Mouse (Mus musculus): ENCODE data around the gene Mrps18b. TPM values are rescaled to one million over a fixed set of nuclear protein-coding genes. Genes with fewer than 3 reads are reported as not detected.

The Mrps18b gene
- polyA plus RNA-seq, 1 experiment = 131 TPM

DNA sequence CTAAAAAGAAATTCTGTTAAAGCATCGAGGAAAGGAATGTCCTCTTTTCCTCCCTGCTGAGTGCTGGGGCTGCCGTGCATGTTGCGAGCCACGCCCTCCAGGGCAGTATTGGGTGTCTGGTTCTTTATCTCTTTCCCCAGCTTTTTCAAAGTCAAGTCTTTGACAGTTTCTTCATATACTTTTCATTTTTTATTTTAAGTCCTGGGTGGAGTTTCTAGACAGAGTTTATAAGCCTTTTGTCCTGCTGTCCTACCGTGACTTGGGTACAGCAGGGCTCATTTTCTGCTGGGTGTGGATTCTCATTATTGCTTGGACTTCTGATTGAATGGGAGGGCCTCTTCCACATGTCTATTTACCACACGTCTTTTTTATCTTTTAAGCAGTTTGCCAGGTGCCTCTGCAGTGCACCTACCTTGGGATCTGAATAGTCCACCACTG lies 3.7 kb upstream of the Mrps18b start:
- 15% methylated on average over 6 of the region's 6 CpGs for WGBS
- DNase-seq (ENCODE audit: low read depth, low spot score) = no peak

DNA sequence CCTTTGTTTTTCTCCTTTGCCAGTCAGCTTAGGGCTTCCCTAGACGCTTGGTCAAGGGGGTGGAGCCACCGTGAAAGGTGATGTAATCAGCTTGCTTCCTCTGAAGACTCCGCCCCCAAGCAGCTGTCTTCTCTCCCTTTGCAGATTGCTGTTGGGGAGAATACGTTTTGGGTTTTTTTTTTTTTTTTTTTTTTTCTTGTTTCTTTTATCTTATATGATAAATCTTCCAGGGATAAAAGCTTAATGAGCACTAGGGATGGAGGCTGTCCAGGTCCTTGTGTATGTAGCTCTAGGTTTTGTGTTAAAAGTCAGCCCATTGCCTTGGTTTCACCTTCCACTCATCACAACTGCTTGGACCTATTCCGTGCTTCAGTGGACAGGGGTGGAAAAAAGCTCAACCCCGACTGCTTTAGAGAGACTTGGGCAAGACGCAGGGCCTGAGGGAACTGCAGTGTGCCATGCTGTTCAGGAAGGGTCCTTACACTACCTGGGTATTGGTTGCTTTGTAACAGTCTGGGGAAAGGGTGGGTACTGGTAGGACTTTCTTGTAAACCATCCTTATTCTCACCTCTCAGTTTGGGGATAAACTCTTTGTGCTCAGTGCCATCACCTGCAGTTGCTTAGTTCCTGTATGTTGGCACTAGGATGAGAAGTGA lies 3.0 kb upstream of the Mrps18b start:
- 4% methylated on average over 7 of the region's 7 CpGs for WGBS
- DNase-seq (ENCODE audit: low read depth, low spot score) = peak; percentile 97

DNA sequence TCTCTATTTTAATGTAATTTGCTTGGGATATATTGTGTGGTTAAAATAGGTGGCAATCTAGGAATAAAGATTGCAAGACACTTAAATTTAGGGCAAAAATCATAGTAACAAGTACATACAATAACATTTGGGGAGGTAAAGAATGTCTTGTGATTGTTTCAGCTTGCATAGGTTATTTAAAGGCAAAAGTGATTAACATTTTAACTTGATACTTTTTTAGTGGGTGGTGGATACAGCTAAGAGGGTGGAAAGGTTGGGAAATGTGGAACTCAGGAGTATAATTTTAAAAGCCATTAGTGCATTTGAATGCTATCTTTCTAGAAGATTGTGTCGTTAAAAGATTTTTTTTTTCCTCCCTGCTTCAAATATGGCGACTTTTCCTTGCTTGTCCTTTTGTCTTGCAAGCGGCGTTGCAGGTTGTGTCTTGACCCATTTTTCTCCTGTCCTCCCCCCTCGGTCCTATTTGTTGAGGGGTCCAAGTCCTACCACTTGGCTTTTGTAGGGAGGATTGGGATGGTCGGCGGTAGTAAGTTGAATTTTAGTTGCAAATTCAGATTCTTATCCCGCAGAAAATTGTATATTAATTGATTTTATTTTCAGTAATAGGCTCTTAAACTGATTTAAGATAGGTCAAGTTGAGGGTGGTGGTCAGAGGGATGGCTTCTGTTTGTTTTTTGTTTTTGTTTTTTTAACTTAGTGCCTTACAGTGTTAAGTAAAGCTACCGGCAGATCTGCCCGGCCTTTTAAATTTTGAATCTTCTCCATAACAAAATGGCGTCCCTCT lies 2.3 kb upstream of the Mrps18b start:
- 0% methylated on average over 11 of the region's 11 CpGs for WGBS
- peak; percentile 33 for DNase-seq (ENCODE audit: low read depth, low spot score)

DNA sequence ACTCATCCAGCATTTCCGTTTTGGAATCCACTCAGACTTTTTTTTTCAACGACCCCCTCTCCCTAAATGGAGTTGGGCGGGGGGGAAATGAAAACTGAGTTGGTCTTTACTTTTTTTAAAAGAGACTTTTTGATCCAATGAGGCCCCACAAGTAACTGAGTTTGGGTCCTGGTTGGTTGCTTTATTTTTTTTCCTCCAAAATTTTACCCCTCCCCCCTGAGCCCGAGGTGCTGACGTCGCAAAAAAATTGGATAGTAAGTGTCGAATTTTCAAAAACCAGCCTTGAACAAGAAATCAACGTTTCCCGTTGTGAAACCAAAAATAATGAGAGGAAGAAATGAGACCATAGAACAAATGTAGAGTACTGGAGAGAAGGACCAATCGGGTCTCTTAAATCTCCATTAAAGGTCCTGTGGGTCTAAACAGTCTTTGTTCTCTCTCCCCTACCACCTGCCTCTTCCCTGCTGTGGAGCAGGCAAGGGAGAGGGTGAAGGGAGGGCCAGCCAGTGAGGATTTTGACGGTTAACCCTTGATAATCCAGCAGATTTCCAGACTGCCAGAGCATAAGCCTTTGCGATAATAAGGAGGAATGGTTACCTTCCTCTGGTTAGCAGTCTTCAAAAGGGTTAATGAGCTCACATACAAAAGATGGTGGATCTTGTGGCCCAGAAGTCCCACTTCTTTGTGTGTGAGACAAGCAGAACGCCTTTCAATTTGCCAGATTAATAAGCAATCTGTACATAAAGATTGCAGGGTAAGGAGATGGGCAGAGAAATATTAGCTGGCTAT lies 1.5 kb upstream of the Mrps18b start:
- WGBS = 0% methylated on average over 13 of the region's 13 CpGs
- DNase-seq (ENCODE audit: low read depth, low spot score) = no peak

DNA sequence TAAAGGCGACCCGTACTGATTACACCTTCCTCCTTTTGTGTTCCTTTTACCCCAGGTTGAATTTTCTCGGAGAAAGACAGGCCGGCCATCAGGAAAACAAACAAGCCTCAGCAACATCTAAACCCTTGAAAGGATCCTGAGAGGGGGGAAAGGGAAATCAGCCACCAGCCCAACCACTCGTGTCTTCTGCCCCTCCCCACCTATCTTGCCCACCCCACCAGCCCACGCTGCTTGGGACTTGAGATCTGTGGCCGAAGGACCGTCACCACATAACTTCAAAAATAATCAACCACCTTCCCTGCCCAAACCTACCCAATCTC lies 914 bp upstream of the Mrps18b start:
- no peak for DNase-seq (ENCODE audit: low read depth, low spot score)
- under 1% methylated on average over 8 of the region's 8 CpGs for WGBS

DNA sequence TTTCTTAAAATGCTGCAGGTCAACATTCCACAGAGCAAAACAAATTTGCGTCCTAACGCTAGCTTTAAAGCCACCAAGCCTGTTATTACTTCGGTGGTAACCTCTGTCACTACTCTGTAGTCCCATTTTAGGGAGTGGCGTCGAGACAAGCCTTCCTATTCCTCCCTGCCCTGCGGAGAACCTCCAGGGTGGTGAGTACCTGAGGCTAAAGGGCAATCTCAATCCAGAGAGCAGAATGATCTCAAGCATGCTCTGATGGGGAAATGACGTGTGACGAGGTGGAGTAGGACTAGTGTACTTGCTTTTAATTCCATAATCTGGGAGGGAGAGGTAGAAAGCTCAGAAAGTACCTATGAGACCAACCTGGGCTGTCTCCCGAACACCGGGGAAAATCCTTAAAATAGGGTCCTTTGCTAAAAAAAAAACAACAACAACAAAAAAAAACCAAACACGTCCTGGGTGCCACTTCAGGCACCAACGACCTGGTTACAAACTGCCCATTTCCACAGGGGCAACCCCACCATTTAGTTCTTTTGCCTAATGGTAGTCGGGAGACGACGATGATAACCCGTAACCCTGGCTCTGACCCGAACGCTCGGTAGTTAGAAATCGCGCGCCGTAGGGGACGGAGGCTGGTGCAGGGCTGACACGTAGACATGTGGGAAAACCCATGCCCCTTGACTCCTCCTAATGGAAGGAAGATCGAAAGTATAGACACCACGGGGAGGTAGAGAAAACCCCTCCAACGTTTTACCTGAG lies 472 bp downstream of the Mrps18b start:
- peak; percentile 82 for DNase-seq (ENCODE audit: low read depth, low spot score)
- WGBS = 1% methylated on average over 28 of the region's 28 CpGs

DNA sequence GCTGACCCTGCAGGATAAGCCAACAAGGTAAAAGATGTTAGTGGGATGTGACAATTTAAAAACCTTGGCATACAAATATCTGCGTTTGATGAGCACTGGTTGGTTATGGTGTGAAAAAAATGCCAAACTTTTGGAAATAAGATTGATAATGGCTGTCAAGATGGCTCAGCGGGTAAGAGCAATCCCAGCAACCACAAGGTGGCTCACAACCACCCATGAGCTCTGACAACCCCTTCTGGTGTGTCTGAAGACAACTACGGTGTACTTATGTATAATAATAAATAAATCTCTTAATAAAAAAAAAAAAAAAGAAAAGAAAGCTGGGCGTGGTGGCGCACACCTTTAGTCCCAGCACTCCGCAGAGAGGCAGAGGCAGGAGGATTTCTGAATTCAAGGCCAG lies 1.2 kb downstream of the Mrps18b start:
- WGBS = 74% methylated on average over 6 of the region's 6 CpGs

DNA sequence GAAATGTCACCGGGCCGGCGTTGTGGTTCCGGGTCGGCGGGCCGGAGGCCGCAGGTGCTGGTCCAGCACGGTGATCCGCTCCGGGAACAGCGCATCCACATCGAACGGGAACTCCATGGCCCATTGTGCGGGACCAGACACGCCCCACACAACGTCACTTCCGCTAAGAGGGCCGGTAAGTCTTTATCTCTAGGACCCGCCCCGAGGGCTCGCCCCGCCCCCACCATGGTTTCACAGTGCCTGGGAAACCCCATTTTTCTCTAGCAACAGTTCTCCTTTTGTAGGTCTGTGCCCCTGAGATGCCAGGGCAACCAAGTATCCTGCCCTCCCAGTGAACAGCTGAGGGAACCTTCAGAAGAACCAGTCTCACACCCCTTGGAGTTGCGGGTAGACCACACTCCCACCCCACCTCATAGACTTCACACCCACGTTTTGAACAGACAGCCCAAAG lies 6.2 kb downstream of the Mrps18b start, which contains the start of gene Atat1:
Atat1 (minus strand) TSS at position 157 of the 451 bp plus-strand sequence.
- DNase-seq (ENCODE audit: low read depth, low spot score) = peak; percentile 95
- WGBS = 2% methylated on average over 25 of the region's 25 CpGs

More for the DNA sequence above, 1.2 kb downstream of the Mrps18b start:
- DNase-seq (ENCODE audit: low read depth, low spot score) = no peak

DNA sequence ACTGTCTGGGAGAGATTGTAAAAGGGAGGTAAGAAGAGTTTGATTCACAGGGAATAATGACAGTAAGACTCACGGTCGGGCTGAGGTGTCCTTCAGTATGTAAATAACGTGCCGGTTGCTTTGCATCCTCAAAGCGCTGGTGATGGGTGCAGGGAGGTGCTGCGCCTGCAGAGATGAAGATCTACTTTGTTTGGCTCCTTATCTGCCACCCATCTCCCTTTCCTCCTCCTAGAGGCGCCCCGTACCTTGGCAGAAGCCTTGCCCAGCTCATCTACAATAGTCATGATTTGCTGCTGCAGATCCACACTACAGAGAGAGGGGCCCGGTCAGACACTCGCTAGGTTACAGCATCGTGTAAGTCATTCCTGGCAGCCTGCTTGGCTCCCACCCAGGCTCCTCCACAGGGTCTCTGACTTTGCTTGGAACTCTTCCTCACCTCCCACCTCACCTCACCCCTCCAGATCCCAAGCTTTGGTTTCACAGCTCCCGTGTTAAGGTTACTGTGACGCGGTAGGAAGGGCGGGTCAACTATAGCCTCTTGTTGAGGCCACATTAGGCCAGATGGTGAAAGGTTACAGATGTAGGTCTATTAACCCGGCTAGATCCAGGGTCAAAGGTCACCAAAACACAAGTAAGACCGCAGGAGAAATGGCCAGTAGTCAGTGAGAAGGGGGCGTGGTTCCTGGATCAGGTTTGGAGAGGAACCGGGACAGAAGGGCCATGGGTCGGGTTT lies 6.8 kb downstream of the Mrps18b start:
- WGBS = 11% methylated on average over 20 of the region's 20 CpGs

DNA sequence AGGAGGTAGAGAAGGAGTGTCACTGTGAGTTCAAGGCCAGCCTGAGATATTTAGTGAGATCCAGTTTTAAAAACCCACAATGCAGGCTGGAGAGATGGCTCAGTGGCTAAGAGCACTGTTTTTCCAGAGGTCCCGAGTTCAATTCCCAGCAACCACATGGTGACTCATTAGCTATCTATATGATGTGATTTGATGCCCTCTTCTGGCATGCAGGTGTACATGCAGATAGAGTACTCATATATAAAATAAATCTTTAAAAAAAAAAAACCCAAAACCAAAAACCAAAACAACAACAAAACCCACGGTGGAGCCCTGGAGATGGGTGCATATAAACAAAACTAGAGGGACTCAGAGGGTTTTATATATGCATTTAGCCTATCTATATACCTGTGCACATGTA lies 8.6 kb downstream of the Mrps18b start:
- WGBS = 54% methylated on average over 2 of the region's 2 CpGs
- DNase-seq (ENCODE audit: low read depth, low spot score) = no peak

More for the DNA sequence above, 6.8 kb downstream of the Mrps18b start:
- DNase-seq (ENCODE audit: low read depth, low spot score) = peak; percentile 50

DNA sequence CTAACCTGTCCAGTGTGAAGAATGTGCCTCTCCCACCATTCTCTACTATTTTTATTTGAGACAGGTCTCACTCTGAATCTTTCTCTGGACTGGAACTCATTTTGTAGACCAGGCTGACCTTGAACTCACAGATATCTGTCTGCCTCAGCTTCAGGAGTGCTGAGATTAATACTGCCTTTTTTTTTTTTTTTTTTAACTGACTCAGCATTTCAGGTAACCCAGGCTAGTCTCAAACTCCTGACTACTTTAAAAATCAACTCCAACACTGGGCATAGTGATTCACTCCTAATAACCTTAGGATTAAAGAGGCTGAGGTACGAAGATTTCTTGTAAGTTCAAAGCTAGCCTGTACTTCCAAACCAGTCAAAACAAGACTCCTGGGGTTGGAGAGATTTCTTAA lies 10.6 kb downstream of the Mrps18b start:
- WGBS = 98% methylated on average over 1 of the region's 1 CpGs
- DNase-seq (ENCODE audit: low read depth, low spot score) = no peak

DNA sequence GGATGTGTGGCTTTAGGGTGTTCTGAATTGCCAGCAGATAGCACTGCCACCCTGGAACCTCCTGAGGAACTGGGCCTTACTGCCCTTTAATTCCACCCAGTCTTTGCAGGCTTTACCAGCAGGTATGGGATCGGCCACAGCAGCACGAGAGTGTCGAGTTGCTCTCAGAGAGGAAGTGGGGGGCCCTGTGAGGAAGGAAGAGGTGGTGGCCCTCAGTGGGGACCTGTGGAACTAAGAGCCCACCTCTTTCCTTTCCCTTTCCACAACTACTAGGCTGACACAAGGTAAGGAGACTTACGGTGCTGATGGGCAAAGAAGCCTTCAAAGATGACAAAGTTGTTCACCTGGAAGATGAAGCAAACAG lies 12.2 kb downstream of the Mrps18b start:
- no peak for DNase-seq (ENCODE audit: low read depth, low spot score)
- 88% methylated on average over 4 of the region's 4 CpGs for WGBS

DNA sequence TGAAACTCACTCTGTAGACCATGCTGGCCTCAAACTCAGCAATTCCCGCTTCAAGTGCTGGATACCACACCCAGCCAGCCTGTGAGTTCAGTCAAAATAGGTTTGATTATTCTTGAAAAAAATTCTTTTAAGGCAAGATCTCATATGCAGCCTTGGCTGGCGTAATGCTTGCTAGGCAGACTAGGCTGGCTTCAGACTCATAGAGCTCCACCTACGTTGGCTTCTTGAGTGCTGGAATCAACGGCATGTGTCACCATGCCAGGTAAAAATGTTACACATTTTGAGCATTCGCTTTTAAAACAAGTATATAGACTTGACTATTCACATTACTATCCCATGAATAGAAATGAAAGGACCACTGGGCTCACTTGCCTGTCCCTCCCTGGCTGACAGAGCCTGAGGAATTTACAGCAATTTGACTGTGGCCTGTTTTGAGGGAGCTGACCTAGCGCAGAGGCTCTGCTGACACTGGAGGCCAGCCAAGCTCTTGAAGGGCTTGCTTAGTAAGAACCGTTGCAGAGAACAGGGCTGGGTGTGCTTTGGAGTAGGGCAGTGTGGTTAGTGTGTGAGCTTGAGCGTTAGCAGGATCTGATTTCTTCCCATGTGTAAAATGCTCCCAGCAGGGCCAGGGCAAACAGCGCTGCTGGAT lies 12.7 kb downstream of the Mrps18b start:
- DNase-seq (ENCODE audit: low read depth, low spot score) = no peak
- WGBS = 80% methylated on average over 9 of the region's 9 CpGs

DNA sequence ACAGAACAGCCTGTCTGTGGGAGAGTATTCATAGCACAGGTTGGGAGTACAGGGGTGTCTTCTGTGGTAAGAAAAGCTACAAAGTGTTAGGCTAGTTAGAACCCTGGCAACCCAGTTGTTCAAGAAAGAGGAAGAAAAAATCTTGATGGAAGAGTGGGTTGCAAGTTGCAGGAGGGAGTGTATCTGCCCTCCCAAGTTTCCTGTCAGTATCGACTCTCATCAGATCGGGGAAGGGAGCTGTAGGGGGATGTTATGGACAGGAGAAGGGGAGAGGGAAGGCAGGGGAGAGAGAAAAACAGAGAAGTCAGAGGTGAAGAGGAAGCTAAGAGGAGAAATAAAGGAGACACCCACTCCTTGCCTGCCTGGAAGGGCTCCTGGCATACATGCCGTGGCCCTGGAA lies 15.6 kb downstream of the Mrps18b start:
- WGBS = 86% methylated on average over 3 of the region's 3 CpGs
- no peak for DNase-seq (ENCODE audit: low read depth, low spot score)

DNA sequence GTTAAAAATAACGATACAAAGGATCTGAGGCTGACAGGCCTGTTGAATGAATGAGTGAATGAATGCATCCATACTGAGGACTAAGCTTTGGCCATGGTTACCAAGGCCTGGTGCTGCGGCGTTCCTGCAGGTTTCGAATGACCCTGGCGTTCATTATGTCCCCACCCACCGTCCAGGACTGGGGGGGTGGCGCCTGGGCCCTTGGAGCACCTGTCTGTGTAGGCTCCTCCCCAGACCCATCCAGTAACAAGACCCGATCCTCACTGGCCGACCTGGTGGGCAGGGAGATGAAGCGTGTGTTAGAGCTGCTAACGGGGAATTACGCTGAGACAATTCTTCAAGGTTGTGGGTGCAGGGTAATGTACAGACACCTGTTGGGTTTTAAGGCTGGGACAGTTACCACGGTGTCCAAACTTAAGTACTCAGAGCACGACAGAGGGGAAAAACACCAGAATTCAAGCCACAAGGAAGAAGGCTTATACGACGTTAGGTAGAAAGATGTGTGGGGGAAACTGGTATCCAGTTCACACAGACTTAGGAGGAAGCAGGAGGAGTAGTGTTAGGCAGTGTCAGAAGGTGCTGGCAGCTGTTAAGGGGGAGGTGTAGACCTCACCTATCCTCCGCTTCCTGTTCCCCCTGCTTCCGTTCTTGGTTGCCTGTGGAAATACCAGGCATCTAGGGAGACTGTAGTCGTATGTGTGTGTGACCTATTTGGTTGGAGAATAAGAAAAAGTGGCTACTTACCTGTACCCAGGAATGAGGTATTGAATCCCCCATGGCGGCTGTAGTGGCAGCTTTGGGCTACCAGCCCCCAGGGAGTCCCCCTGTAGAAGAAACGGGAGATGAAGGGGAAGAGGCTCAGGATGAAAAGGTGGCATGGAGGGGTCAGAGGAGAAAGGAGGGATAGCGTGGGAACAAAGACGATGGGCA lies 18.3 kb downstream of the Mrps18b start:
- DNase-seq (ENCODE audit: low read depth, low spot score) = no peak
- 33% methylated on average over 23 of the region's 23 CpGs for WGBS

DNA sequence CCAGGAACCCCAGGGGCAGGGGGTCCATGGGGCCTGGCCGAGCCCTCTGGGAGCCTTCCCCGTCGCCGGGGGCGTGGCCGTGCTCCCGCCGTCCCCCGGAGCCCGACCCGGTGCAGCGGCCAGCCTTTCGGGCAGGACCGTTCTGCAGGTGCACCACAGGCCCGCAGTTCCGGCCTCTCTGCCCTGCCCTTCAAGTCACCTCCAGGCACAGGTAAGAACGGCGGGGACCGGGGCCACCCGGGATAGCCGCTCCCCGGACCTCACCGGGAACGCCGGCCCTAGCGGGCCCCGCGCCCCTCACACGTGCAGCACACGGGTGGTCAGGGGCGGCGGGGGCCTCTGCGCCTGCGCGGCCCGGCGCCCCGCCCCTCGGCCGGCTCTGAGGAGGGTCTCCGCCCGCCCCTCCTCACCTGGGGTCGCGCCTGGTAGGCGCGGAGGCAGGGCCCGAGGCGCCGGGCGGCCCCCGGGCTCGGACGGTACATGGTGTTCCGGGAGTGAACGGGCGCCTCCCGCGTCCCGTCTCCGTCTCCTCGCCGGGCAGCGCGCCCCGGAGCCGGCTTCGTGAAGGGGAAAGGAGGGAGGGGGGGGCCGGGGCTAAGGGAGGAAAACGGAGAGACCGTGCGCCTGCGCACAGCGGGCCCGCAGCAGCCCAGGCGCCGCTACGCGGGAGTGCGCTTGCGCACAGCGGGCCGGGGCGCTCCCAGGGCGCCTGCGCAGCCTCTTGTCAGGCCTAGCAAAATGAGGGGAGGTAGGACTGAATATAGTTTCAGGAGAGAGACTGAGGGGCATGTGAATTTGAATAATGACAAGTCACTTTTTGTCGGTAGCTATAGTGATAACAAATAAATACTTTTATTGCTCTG lies 19.2 kb downstream of the Mrps18b start, which contains the start of gene 2310061I04Rik:
2310061I04Rik (minus strand) TSS at position 651 of the 863 bp plus-strand sequence.
- under 1% methylated on average over 85 of the region's 86 CpGs for WGBS
- no peak for DNase-seq (ENCODE audit: low read depth, low spot score)

DNA sequence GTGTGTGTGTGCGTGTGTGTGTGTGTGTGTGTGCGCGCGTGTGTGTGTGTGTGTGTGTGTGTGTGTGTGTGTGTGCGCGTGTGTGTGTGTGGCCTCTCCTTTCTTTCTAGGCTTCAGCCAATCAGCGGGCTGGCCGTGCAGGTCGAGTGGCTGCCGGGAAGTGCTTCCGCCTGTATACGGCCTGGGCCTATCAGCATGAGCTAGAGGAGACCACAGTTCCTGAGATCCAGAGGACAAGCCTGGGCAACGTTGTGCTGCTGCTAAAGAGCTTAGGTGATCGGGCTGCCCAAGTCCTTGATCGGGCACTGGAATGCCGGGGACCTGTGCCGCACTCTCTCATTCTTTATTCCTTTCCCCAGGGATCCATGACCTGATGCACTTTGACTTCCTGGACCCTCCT lies 28.5 kb downstream of the Mrps18b start:
- no peak for DNase-seq (ENCODE audit: low read depth, low spot score)
- 86% methylated on average over 14 of the region's 17 CpGs for WGBS
